Mouse (Mus musculus) heart, embryonic 13.5 days (tissue): ENCODE results near the gene Exoc6. TPM values are rescaled to one million over a fixed set of nuclear protein-coding genes. Genes with fewer than 3 reads are reported as not detected.

Experiments
- ATAC-seq: fragments of 200-750 bp; cut with Nextera tagmentation; 2 replicates; pipeline ENCODE4 v1.8.0; 2017; ENCODE audit warnings: moderate TSS enrichment; ENCODE audit not compliant: insufficient number of reproducible peaks, low FRiP score, low TSS enrichment; ENCODE audit errors: extremely low read depth
- H3K27ac ChIP-seq: fragments of 300-500 bp; sonication (generic); replicated peaks from 2 replicates; pipeline ENCODE4 v1.5.1; 2015; ENCODE audit warnings: moderate library complexity, mild to moderate bottlenecking, inconsistent platforms
- H3K27me3 ChIP-seq: fragments of 300-500 bp; sonication (generic); replicated peaks from 2 replicates; pipeline ENCODE4 v1.6.1; 2015; ENCODE audit warnings: mild to moderate bottlenecking, inconsistent platforms
- H3K36me3 ChIP-seq: fragments of 300-500 bp; sonication (generic); 2 replicates; pipeline ENCODE4 v1.6.1; 2015; ENCODE audit warnings: mild to moderate bottlenecking, inconsistent platforms
- H3K4me1 ChIP-seq: fragments of 300-500 bp; sonication (generic); 2 replicates; pipeline ENCODE4 v1.6.1; 2015; ENCODE audit warnings: inconsistent platforms
- H3K4me2 ChIP-seq: fragments of 300-500 bp; sonication (generic); 2 replicates; pipeline ENCODE4 v1.6.1; 2015; ENCODE audit warnings: inconsistent platforms, mild to moderate bottlenecking, moderate library complexity
- H3K4me3 ChIP-seq: fragments of 300-500 bp; sonication (generic); 2 replicates; pipeline ENCODE4 v1.5.1; 2015; ENCODE audit warnings: moderate library complexity, mild to moderate bottlenecking, inconsistent platforms
- H3K9ac ChIP-seq: fragments of 300-500 bp; sonication (generic); 2 replicates; pipeline ENCODE4 v1.6.1; 2015; ENCODE audit warnings: inconsistent platforms, mild to moderate bottlenecking, moderate library complexity
- H3K9me3 ChIP-seq: fragments of 300-500 bp; sonication (generic); 2 replicates; pipeline ENCODE4 v1.6.1; 2016; ENCODE audit warnings: inconsistent platforms
- WGBS: fragments of 180-500 bp; shearing (Covaris S2); methylation state at CpG from one replicate; pipeline ENCODE4 v1.1.7; 2015; ENCODE audit warnings: mixed read lengths; 5-methylcytosine and 5-hydroxymethylcytosine counted together
- polyA plus RNA-seq: library from polyadenylated mRNA; unstranded; fragments of >200 nt; fragmentation: Nextera tagmentation; extraction: Ambion mirVana; gene quantifications from 2 replicates; pipeline ENCODE4 v1.2.1, GENCODE M21; 2015

Exoc6 gene
- 17.2 and 18.1 TPM in 2 replicates for polyA plus RNA-seq

- Histone ChIP-seq H3K36me3 (peaks cover 5% of the 10 kb centered on the region; the same call in 1 of the 2 replicates), H3K9ac (peak within 1 kb of the TSS; percentile 91), H3K4me1 (peaks cover 17% of the 10 kb centered on the region), H3K9me3 (no peaks in the 10 kb centered on the region), H3K4me3 (peak within 1 kb of the TSS; percentile 89), H3K4me2 (peak within 1 kb of the TSS; percentile 99), H3K27me3 (peaks cover 23% of the 10 kb centered on the region), H3K27ac (peak within 1 kb of the TSS; percentile 82)
- peak; percentile 94 for ATAC-seq
- under 1% methylated on average over 75 of the region's 89 CpGs for WGBS
These were observed at the start of gene Exoc6 for GRCm38 (mm10) chr19:37550101-37551039. Gene Exoc6, plus strand, starts transcription at chr19:37550418.

GRCm38 (mm10) chr19:37502996-37503395, 47.2 kb upstream of the Exoc6 start:
- Histone ChIP-seq H3K9ac (no peak overlapping the region), H3K4me3 (no peak overlapping the region), H3K4me2 (no peak overlapping the region), H3K27ac (no peak overlapping the region), H3K4me1 (no peaks in the 10 kb centered on the region), H3K27me3 (peaks cover 19% of the 10 kb centered on the region), H3K9me3 (no peaks in the 10 kb centered on the region), H3K36me3 (no peaks in the 10 kb centered on the region)
- 69% methylated on average over 8 of the region's 8 CpGs for WGBS
- ATAC-seq = no peak

- 64% methylated on average over 7 of the region's 7 CpGs for WGBS
- no peak overlapping the region for H3K4me2 ChIP-seq
- H3K27ac ChIP-seq = no peak overlapping the region
- no peaks in the 10 kb centered on the region for H3K36me3 ChIP-seq
- H3K4me3 ChIP-seq = no peak overlapping the region
- peaks cover 26% of the 10 kb centered on the region for H3K27me3 ChIP-seq
- no peak for ATAC-seq
- no peak overlapping the region for H3K9ac ChIP-seq
- peaks cover 6% of the 10 kb centered on the region for H3K4me1 ChIP-seq
- no peaks in the 10 kb centered on the region for H3K9me3 ChIP-seq
These were observed 44.2 kb upstream of the Exoc6 start for GRCm38 (mm10) chr19:37506066-37506465.

- Histone ChIP-seq H3K27me3 (peaks cover 26% of the 10 kb centered on the region), H3K4me3 (no peak overlapping the region), H3K4me1 (peaks cover 6% of the 10 kb centered on the region), H3K9ac (no peak overlapping the region), H3K9me3 (no peaks in the 10 kb centered on the region), H3K36me3 (no peaks in the 10 kb centered on the region), H3K27ac (no peak overlapping the region), H3K4me2 (no peak overlapping the region)
- no peak for ATAC-seq
- WGBS = 65% methylated on average over 5 of the region's 5 CpGs
These were observed 43.6 kb upstream of the Exoc6 start for GRCm38 (mm10) chr19:37506614-37507013.

GRCm38 (mm10) chr19:37509725-37510124, 40.5 kb upstream of the Exoc6 start:
- Histone ChIP-seq H3K27me3 (peaks cover 10% of the 10 kb centered on the region; the same call in 1 of the 2 replicates), H3K27ac (no peak overlapping the region), H3K36me3 (no peaks in the 10 kb centered on the region), H3K9ac (no peak overlapping the region), H3K4me1 (peaks cover 11% of the 10 kb centered on the region), H3K4me2 (0 out of 2 replicates have a peak overlapping the region, but pooled peaks have one; percentile 25), H3K9me3 (no peaks in the 10 kb centered on the region), H3K4me3 (no peak overlapping the region)
- ATAC-seq = no peak
- WGBS = 9% methylated on average over 11 of the region's 11 CpGs

GRCm38 (mm10) chr19:37514811-37515292, 35.4 kb upstream of the Exoc6 start:
- 44% methylated on average over 7 of the region's 7 CpGs for WGBS
- peak overlapping the region; percentile 20; the same call in 1 of the 2 replicates for H3K4me2 ChIP-seq
- no peak for ATAC-seq

GRCm38 (mm10) chr19:37517419-37517818, 32.8 kb upstream of the Exoc6 start:
- H3K27ac ChIP-seq = no peak overlapping the region
- ATAC-seq = no peak
- WGBS = 12% methylated on average over 7 of the region's 7 CpGs
- H3K27me3 ChIP-seq = peaks cover 17% of the 10 kb centered on the region
- no peaks in the 10 kb centered on the region for H3K36me3 ChIP-seq
- H3K9ac ChIP-seq = 0 out of 2 replicates have a peak overlapping the region, but pooled peaks have one; percentile 9
- no peak overlapping the region for H3K4me3 ChIP-seq
- H3K4me1 ChIP-seq = peaks cover 38% of the 10 kb centered on the region
- H3K4me2 ChIP-seq = peak overlapping the region; percentile 14; the same call in 1 of the 2 replicates
- no peaks in the 10 kb centered on the region for H3K9me3 ChIP-seq

More at GRCm38 (mm10) chr19:37514811-37515292, 35.4 kb upstream of the Exoc6 start:
- H3K9ac ChIP-seq = no peak overlapping the region
- peaks cover 17% of the 10 kb centered on the region for H3K27me3 ChIP-seq
- H3K4me1 ChIP-seq = peaks cover 29% of the 10 kb centered on the region
- no peak overlapping the region for H3K4me3 ChIP-seq
- H3K9me3 ChIP-seq = no peaks in the 10 kb centered on the region
- H3K36me3 ChIP-seq = no peaks in the 10 kb centered on the region
- H3K27ac ChIP-seq = peak overlapping the region; percentile 59; the same call in 1 of the 2 replicates

GRCm38 (mm10) chr19:37520740-37521433, 29.3 kb upstream of the Exoc6 start:
- Histone ChIP-seq H3K9me3 (no peaks in the 10 kb centered on the region), H3K36me3 (no peaks in the 10 kb centered on the region), H3K4me2 (0 out of 2 replicates have a peak overlapping the region, but pooled peaks have one; percentile 4), H3K27ac (no peak overlapping the region), H3K27me3 (peaks cover 15% of the 10 kb centered on the region), H3K9ac (no peak overlapping the region), H3K4me3 (no peak overlapping the region), H3K4me1 (peaks cover 26% of the 10 kb centered on the region)
- WGBS = 60% methylated on average over 18 of the region's 18 CpGs
- ATAC-seq = no peak

GRCm38 (mm10) chr19:37521434-37521781, 28.8 kb upstream of the Exoc6 start:
- Histone ChIP-seq H3K36me3 (no peaks in the 10 kb centered on the region), H3K4me2 (0 out of 2 replicates have a peak overlapping the region, but pooled peaks have one; percentile 4), H3K9ac (no peak overlapping the region), H3K27ac (no peak overlapping the region), H3K4me1 (peaks cover 26% of the 10 kb centered on the region), H3K27me3 (peaks cover 18% of the 10 kb centered on the region), H3K9me3 (no peaks in the 10 kb centered on the region), H3K4me3 (no peak overlapping the region)
- no peak for ATAC-seq
- WGBS = 27% methylated on average over 2 of the region's 2 CpGs

GRCm38 (mm10) chr19:37523280-37524062, 26.7 kb upstream of the Exoc6 start:
- no peak overlapping the region for H3K27ac ChIP-seq
- 53% methylated on average over 15 of the region's 15 CpGs for WGBS

More at GRCm38 (mm10) chr19:37523280-37524062, 26.7 kb upstream of the Exoc6 start:
- peaks cover 14% of the 10 kb centered on the region for H3K4me1 ChIP-seq
- no peak for ATAC-seq
- peak overlapping the region; percentile 31 for H3K4me2 ChIP-seq
- no peaks in the 10 kb centered on the region for H3K36me3 ChIP-seq
- no peak overlapping the region for H3K9ac ChIP-seq
- H3K4me3 ChIP-seq = no peak overlapping the region
- H3K27me3 ChIP-seq = peaks cover 27% of the 10 kb centered on the region
- no peaks in the 10 kb centered on the region for H3K9me3 ChIP-seq
